Mouse (Mus musculus): ENCODE data around the gene 1700003F12Rik. TPM values are rescaled to one million over a fixed set of nuclear protein-coding genes. Genes with fewer than 3 reads are reported as not detected.

Gene 1700003F12Rik
- 2.5 and 3.0 TPM in 2 replicates for polyA plus RNA-seq (2014; fragmentation: Nextera tagmentation; extraction: Ambion mirVana)

- Histone ChIP-seq H3K4me2 (replicated peaks; ENCODE audit: low read depth, low read length) (no peak within 1 kb of the TSS), H3K36me3 (ENCODE audit: control insufficient read depth, insufficient read depth, low read length) (no peaks in the 10 kb centered on the region), H3K9ac (ENCODE audit: low read depth, low read length) (no peak within 1 kb of the TSS), H3K4me1 (replicated peaks; ENCODE audit: control insufficient read depth, insufficient read depth, low read length) (0 out of 2 replicates have a peak, but pooled peaks cover 3% of the 10 kb centered on the region), H3K27me3 (ENCODE audit: control insufficient read depth, insufficient read depth, low read length) (peaks cover 9% of the 10 kb centered on the region; the same call in 1 of the 2 replicates), H3K9me3 (ENCODE audit: control insufficient read depth, low read length) (no peaks in the 10 kb centered on the region), H3K4me3 (ENCODE audit: low read depth, low read length) (no peak within 1 kb of the TSS), H3K27ac (ENCODE audit: low read depth, low read length) (no peak within 1 kb of the TSS)
- ATAC-seq (ENCODE audit: low FRiP score) (no peak), DNase-seq (ENCODE audit: low spot score) (peak; percentile 1)
- 91% methylated on average over 10 of the region's 10 CpGs for WGBS
These were observed at the start of gene 1700003F12Rik for GRCm38 (mm10) chr2:154546711-154547110. TSS of gene 1700003F12Rik (plus strand) at chr2:154547085.

GRCm38 (mm10) chr2:154498571-154498970, 48.3 kb upstream of the 1700003F12Rik start:
- WGBS: 69% methylated on average over 5 of the region's 5 CpGs
- Histone ChIP-seq H3K36me3 (ENCODE audit: control insufficient read depth, insufficient read depth, low read length) (no peaks in the 10 kb centered on the region), H3K9ac (ENCODE audit: low read depth, low read length) (no peak overlapping the region), H3K9me3 (ENCODE audit: control insufficient read depth, low read length) (no peaks in the 10 kb centered on the region), H3K27ac (ENCODE audit: low read depth, low read length) (no peak overlapping the region), H3K4me3 (ENCODE audit: low read depth, low read length) (no peak overlapping the region), H3K27me3 (ENCODE audit: control insufficient read depth, insufficient read depth, low read length) (no peaks in the 10 kb centered on the region), H3K4me1 (replicated peaks; ENCODE audit: control insufficient read depth, insufficient read depth, low read length) (no peaks in the 10 kb centered on the region), H3K4me2 (replicated peaks; ENCODE audit: low read depth, low read length) (no peak overlapping the region)
- DNase-seq (ENCODE audit: low spot score) (no peak), ATAC-seq (ENCODE audit: low FRiP score) (no peak)

GRCm38 (mm10) chr2:154499717-154500247, 47.1 kb upstream of the 1700003F12Rik start:
- Histone ChIP-seq H3K4me3 (ENCODE audit: low read depth, low read length) (no peak overlapping the region), H3K9ac (ENCODE audit: low read depth, low read length) (no peak overlapping the region), H3K36me3 (ENCODE audit: control insufficient read depth, insufficient read depth, low read length) (no peaks in the 10 kb centered on the region), H3K4me2 (replicated peaks; ENCODE audit: low read depth, low read length) (no peak overlapping the region), H3K27me3 (ENCODE audit: control insufficient read depth, insufficient read depth, low read length) (no peaks in the 10 kb centered on the region), H3K9me3 (ENCODE audit: control insufficient read depth, low read length) (no peaks in the 10 kb centered on the region), H3K4me1 (replicated peaks; ENCODE audit: control insufficient read depth, insufficient read depth, low read length) (no peaks in the 10 kb centered on the region), H3K27ac (ENCODE audit: low read depth, low read length) (no peak overlapping the region)
- DNase-seq (ENCODE audit: low spot score) (no peak), ATAC-seq (ENCODE audit: low FRiP score) (no peak)
- WGBS: 94% methylated on average over 2 of the region's 2 CpGs

- Histone ChIP-seq H3K36me3 (ENCODE audit: control insufficient read depth, insufficient read depth, low read length) (no peaks in the 10 kb centered on the region), H3K27me3 (ENCODE audit: control insufficient read depth, insufficient read depth, low read length) (no peaks in the 10 kb centered on the region), H3K9me3 (ENCODE audit: control insufficient read depth, low read length) (no peaks in the 10 kb centered on the region), H3K9ac (ENCODE audit: low read depth, low read length) (no peak overlapping the region), H3K4me3 (ENCODE audit: low read depth, low read length) (no peak overlapping the region), H3K4me1 (replicated peaks; ENCODE audit: control insufficient read depth, insufficient read depth, low read length) (no peaks in the 10 kb centered on the region), H3K4me2 (replicated peaks; ENCODE audit: low read depth, low read length) (no peak overlapping the region), H3K27ac (ENCODE audit: low read depth, low read length) (no peak overlapping the region)
- ATAC-seq (ENCODE audit: low FRiP score) (no peak), DNase-seq (ENCODE audit: low spot score) (no peak)
- 90% methylated on average over 3 of the region's 3 CpGs for WGBS
These were observed 46.1 kb upstream of the 1700003F12Rik start for GRCm38 (mm10) chr2:154500758-154501157.

DNA sequence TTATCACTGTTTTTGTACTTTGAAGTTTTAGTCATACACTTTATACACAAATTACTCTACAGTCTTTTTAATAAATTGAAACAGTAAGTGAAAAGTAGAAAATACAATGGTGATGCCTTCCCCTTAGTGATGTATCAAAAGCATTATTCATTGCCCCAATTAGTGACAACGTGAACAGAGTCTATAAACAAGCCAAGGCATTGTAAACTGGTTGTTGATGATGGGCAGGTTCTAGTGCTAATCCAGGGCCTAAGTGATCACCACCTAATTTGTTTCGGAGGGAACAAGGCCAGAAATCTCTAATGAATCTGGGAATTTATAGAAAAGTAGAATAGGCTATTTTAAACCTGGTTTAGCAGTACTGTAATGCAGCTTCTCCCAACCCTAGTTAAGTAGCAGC, 39.8 kb upstream of the 1700003F12Rik start:
- WGBS: 92% methylated on average over 2 of the region's 2 CpGs
- no peak overlapping the region for H3K4me2 ChIP-seq (replicated peaks; ENCODE audit: low read depth, low read length)
- H3K27me3 ChIP-seq (ENCODE audit: control insufficient read depth, insufficient read depth, low read length): no peaks in the 10 kb centered on the region
- ATAC-seq (ENCODE audit: low FRiP score) (no peak), DNase-seq (ENCODE audit: low spot score) (no peak)
- H3K4me1 ChIP-seq (replicated peaks; ENCODE audit: control insufficient read depth, insufficient read depth, low read length): no peaks in the 10 kb centered on the region
- H3K4me3 ChIP-seq (ENCODE audit: low read depth, low read length): no peak overlapping the region
- H3K36me3 ChIP-seq (ENCODE audit: control insufficient read depth, insufficient read depth, low read length): no peaks in the 10 kb centered on the region
- no peak overlapping the region for H3K27ac ChIP-seq (ENCODE audit: low read depth, low read length)
- H3K9me3 ChIP-seq (ENCODE audit: control insufficient read depth, low read length): no peaks in the 10 kb centered on the region
- H3K9ac ChIP-seq (ENCODE audit: low read depth, low read length): no peak overlapping the region

GRCm38 (mm10) chr2:154507566-154508283, 39.2 kb upstream of the 1700003F12Rik start:
- 77% methylated on average over 9 of the region's 9 CpGs for WGBS
- no peak overlapping the region for H3K4me2 ChIP-seq (replicated peaks; ENCODE audit: low read depth, low read length)

GRCm38 (mm10) chr2:154508450-154508849, 38.4 kb upstream of the 1700003F12Rik start:
- H3K27ac ChIP-seq (ENCODE audit: low read depth, low read length): no peak overlapping the region
- no peak overlapping the region for H3K4me3 ChIP-seq (ENCODE audit: low read depth, low read length)
- no peaks in the 10 kb centered on the region for H3K9me3 ChIP-seq (ENCODE audit: control insufficient read depth, low read length)
- H3K4me1 ChIP-seq (replicated peaks; ENCODE audit: control insufficient read depth, insufficient read depth, low read length): no peaks in the 10 kb centered on the region
- no peak overlapping the region for H3K4me2 ChIP-seq (replicated peaks; ENCODE audit: low read depth, low read length)
- 88% methylated on average over 4 of the region's 4 CpGs for WGBS
- ATAC-seq (ENCODE audit: low FRiP score) (no peak), DNase-seq (ENCODE audit: low spot score) (no peak)
- no peak overlapping the region for H3K9ac ChIP-seq (ENCODE audit: low read depth, low read length)
- H3K36me3 ChIP-seq (ENCODE audit: control insufficient read depth, insufficient read depth, low read length): no peaks in the 10 kb centered on the region
- H3K27me3 ChIP-seq (ENCODE audit: control insufficient read depth, insufficient read depth, low read length): no peaks in the 10 kb centered on the region

More at GRCm38 (mm10) chr2:154507566-154508283, 39.2 kb upstream of the 1700003F12Rik start:
- H3K9me3 ChIP-seq (ENCODE audit: control insufficient read depth, low read length): no peaks in the 10 kb centered on the region
- no peaks in the 10 kb centered on the region for H3K36me3 ChIP-seq (ENCODE audit: control insufficient read depth, insufficient read depth, low read length)
- H3K4me3 ChIP-seq (ENCODE audit: low read depth, low read length): no peak overlapping the region
- ATAC-seq (ENCODE audit: low FRiP score): no peak
- no peak overlapping the region for H3K9ac ChIP-seq (ENCODE audit: low read depth, low read length)
- H3K27ac ChIP-seq (ENCODE audit: low read depth, low read length): no peak overlapping the region
- no peak for DNase-seq (ENCODE audit: low spot score)
- no peaks in the 10 kb centered on the region for H3K4me1 ChIP-seq (replicated peaks; ENCODE audit: control insufficient read depth, insufficient read depth, low read length)
- H3K27me3 ChIP-seq (ENCODE audit: control insufficient read depth, insufficient read depth, low read length): no peaks in the 10 kb centered on the region

DNA sequence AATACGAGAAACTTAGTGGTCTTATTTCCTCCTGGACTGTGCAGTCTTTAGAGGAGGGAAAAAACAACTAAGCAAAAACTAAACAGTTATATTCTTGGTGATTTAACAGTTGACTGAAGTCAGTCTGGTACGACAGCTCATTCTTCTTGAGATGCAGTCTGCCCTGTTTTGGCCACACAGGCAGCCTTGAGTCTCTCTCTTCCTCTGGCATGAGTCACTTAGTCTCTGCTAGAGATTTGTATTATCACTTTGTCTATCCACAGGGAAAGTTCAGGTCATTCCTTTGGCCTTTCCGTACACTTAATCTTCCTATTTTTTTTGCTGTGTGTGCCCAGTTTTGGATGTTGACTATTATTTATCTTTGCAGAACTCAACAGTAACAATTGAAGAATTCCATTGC, 36.7 kb upstream of the 1700003F12Rik start:
- no peak overlapping the region for H3K27ac ChIP-seq (ENCODE audit: low read depth, low read length)
- no peaks in the 10 kb centered on the region for H3K27me3 ChIP-seq (ENCODE audit: control insufficient read depth, insufficient read depth, low read length)
- H3K9me3 ChIP-seq (ENCODE audit: control insufficient read depth, low read length): no peaks in the 10 kb centered on the region
- 94% methylated on average over 3 of the region's 3 CpGs for WGBS
- DNase-seq (ENCODE audit: low spot score) (no peak), ATAC-seq (ENCODE audit: low FRiP score) (no peak)
- H3K36me3 ChIP-seq (ENCODE audit: control insufficient read depth, insufficient read depth, low read length): no peaks in the 10 kb centered on the region
- H3K4me2 ChIP-seq (replicated peaks; ENCODE audit: low read depth, low read length): no peak overlapping the region
- H3K4me3 ChIP-seq (ENCODE audit: low read depth, low read length): no peak overlapping the region
- no peak overlapping the region for H3K9ac ChIP-seq (ENCODE audit: low read depth, low read length)
- H3K4me1 ChIP-seq (replicated peaks; ENCODE audit: control insufficient read depth, insufficient read depth, low read length): no peaks in the 10 kb centered on the region

GRCm38 (mm10) chr2:154516944-154517343, 29.9 kb upstream of the 1700003F12Rik start:
- no peak overlapping the region for H3K27ac ChIP-seq (ENCODE audit: low read depth, low read length)
- H3K4me1 ChIP-seq (replicated peaks; ENCODE audit: control insufficient read depth, insufficient read depth, low read length): no peaks in the 10 kb centered on the region
- WGBS: 87% methylated on average over 3 of the region's 3 CpGs
- no peaks in the 10 kb centered on the region for H3K9me3 ChIP-seq (ENCODE audit: control insufficient read depth, low read length)
- ATAC-seq (ENCODE audit: low FRiP score) (no peak), DNase-seq (ENCODE audit: low spot score) (no peak)
- H3K4me2 ChIP-seq (replicated peaks; ENCODE audit: low read depth, low read length): no peak overlapping the region
- peaks cover 2% of the 10 kb centered on the region; the same call in 1 of the 2 replicates for H3K36me3 ChIP-seq (ENCODE audit: control insufficient read depth, insufficient read depth, low read length)
- no peak overlapping the region for H3K4me3 ChIP-seq (ENCODE audit: low read depth, low read length)
- no peaks in the 10 kb centered on the region for H3K27me3 ChIP-seq (ENCODE audit: control insufficient read depth, insufficient read depth, low read length)
- no peak overlapping the region for H3K9ac ChIP-seq (ENCODE audit: low read depth, low read length)

All from hindbrain, embryonic 11.5 days (tissue).